Mouse (Mus musculus): ENCODE data around the gene Gabbr2. TPM values are rescaled to one million over a fixed set of nuclear protein-coding genes. Genes with fewer than 3 reads are reported as not detected.

The Gabbr2 gene
- polyA plus RNA-seq, 1 experiment: not detected

GRCm38 (mm10) chr4:46991959-46992316, 265 bp upstream of the Gabbr2 start:
- TF ChIP-seq POLR2A (IDR thresholded peaks at IDR 0.05; ENCODE audit: insufficient read depth, low read length) (no peak), CTCF (IDR thresholded peaks at IDR 0.05; ENCODE audit: low read depth, low read length) (no peak), EP300 (IDR thresholded peaks at IDR 0.05; ENCODE audit: insufficient read depth, low read depth, low read length) (no peak)
- Histone ChIP-seq H3K27ac (ENCODE audit: insufficient read depth, low read length) (no peak overlapping the region), H3K4me1 (ENCODE audit: control insufficient read depth, insufficient read depth, low read length) (no peaks in the 10 kb centered on the region), H3K36me3 (ENCODE audit: control insufficient read depth, insufficient read depth, low read length, poor library complexity, severe bottlenecking) (no peaks in the 10 kb centered on the region), H3K9me3 (replicated peaks; ENCODE audit: control insufficient read depth, insufficient read depth, low read length, poor library complexity, severe bottlenecking) (no peaks in the 10 kb centered on the region), H3K27me3 (ENCODE audit: control insufficient read depth, insufficient read depth, low read length, poor library complexity, severe bottlenecking) (peaks cover 11% of the 10 kb centered on the region), H3K9ac (ENCODE audit: low read depth, poor library complexity, severe bottlenecking) (peak overlapping the region; percentile 75), H3K4me3 (ENCODE audit: low read depth, low read length) (peak overlapping the region; percentile 62)

GRCm38 (mm10) chr4:46990281-46991015, 1.2 kb downstream of the Gabbr2 start:
- Histone ChIP-seq H3K36me3 (ENCODE audit: control insufficient read depth, insufficient read depth, low read length, poor library complexity, severe bottlenecking) (no peaks in the 10 kb centered on the region), H3K9ac (ENCODE audit: low read depth, poor library complexity, severe bottlenecking) (no peak overlapping the region), H3K4me3 (ENCODE audit: low read depth, low read length) (peak overlapping the region; percentile 28), H3K27me3 (ENCODE audit: control insufficient read depth, insufficient read depth, low read length, poor library complexity, severe bottlenecking) (peaks cover 11% of the 10 kb centered on the region), H3K4me1 (ENCODE audit: control insufficient read depth, insufficient read depth, low read length) (no peaks in the 10 kb centered on the region), H3K9me3 (replicated peaks; ENCODE audit: control insufficient read depth, insufficient read depth, low read length, poor library complexity, severe bottlenecking) (no peaks in the 10 kb centered on the region), H3K27ac (ENCODE audit: insufficient read depth, low read length) (no peak overlapping the region)
- no peak for TF ChIP-seq CTCF (IDR thresholded peaks at IDR 0.05; ENCODE audit: low read depth, low read length)
- TF ChIP-seq EP300 (IDR thresholded peaks at IDR 0.05; ENCODE audit: insufficient read depth, low read depth, low read length): no peak
- no peak for TF ChIP-seq POLR2A (IDR thresholded peaks at IDR 0.05; ENCODE audit: insufficient read depth, low read length)

- TF ChIP-seq CTCF (IDR thresholded peaks at IDR 0.05; ENCODE audit: low read depth, low read length) (peak; percentile 45), POLR2A (IDR thresholded peaks at IDR 0.05; ENCODE audit: insufficient read depth, low read length) (no peak)
- no peaks in the 10 kb centered on the region for H3K9me3 ChIP-seq (replicated peaks; ENCODE audit: control insufficient read depth, insufficient read depth, low read length, poor library complexity, severe bottlenecking)
- H3K4me1 ChIP-seq (ENCODE audit: control insufficient read depth, insufficient read depth, low read length): no peaks in the 10 kb centered on the region
- H3K4me3 ChIP-seq (ENCODE audit: low read depth, low read length): peak overlapping the region; percentile 28; the same call in 1 of the 2 replicates
- peaks cover 11% of the 10 kb centered on the region for H3K27me3 ChIP-seq (ENCODE audit: control insufficient read depth, insufficient read depth, low read length, poor library complexity, severe bottlenecking)
- H3K27ac ChIP-seq (ENCODE audit: insufficient read depth, low read length): no peak overlapping the region
- no peaks in the 10 kb centered on the region for H3K36me3 ChIP-seq (ENCODE audit: control insufficient read depth, insufficient read depth, low read length, poor library complexity, severe bottlenecking)
- H3K9ac ChIP-seq (ENCODE audit: low read depth, poor library complexity, severe bottlenecking): no peak overlapping the region
These were observed 1.8 kb downstream of the Gabbr2 start for GRCm38 (mm10) chr4:46989842-46990241.

- no peaks in the 10 kb centered on the region for H3K36me3 ChIP-seq (ENCODE audit: control insufficient read depth, insufficient read depth, low read length, poor library complexity, severe bottlenecking)
- H3K4me3 ChIP-seq (ENCODE audit: low read depth, low read length): no peak overlapping the region
- no peak overlapping the region for H3K9ac ChIP-seq (ENCODE audit: low read depth, poor library complexity, severe bottlenecking)
- TF ChIP-seq CTCF (IDR thresholded peaks at IDR 0.05; ENCODE audit: low read depth, low read length) (no peak), POLR2A (IDR thresholded peaks at IDR 0.05; ENCODE audit: insufficient read depth, low read length) (no peak), EP300 (IDR thresholded peaks at IDR 0.05; ENCODE audit: insufficient read depth, low read depth, low read length) (no peak)
- no peak overlapping the region for H3K27ac ChIP-seq (ENCODE audit: insufficient read depth, low read length)
- H3K9me3 ChIP-seq (replicated peaks; ENCODE audit: control insufficient read depth, insufficient read depth, low read length, poor library complexity, severe bottlenecking): no peaks in the 10 kb centered on the region
- no peaks in the 10 kb centered on the region for H3K4me1 ChIP-seq (ENCODE audit: control insufficient read depth, insufficient read depth, low read length)
- H3K27me3 ChIP-seq (ENCODE audit: control insufficient read depth, insufficient read depth, low read length, poor library complexity, severe bottlenecking): peaks cover 11% of the 10 kb centered on the region
These were observed 2.8 kb downstream of the Gabbr2 start for GRCm38 (mm10) chr4:46988824-46989223.

GRCm38 (mm10) chr4:46988257-46988656, 3.4 kb downstream of the Gabbr2 start:
- Histone ChIP-seq H3K27me3 (ENCODE audit: control insufficient read depth, insufficient read depth, low read length, poor library complexity, severe bottlenecking) (peaks cover 11% of the 10 kb centered on the region), H3K4me3 (ENCODE audit: low read depth, low read length) (no peak overlapping the region), H3K36me3 (ENCODE audit: control insufficient read depth, insufficient read depth, low read length, poor library complexity, severe bottlenecking) (no peaks in the 10 kb centered on the region), H3K9ac (ENCODE audit: low read depth, poor library complexity, severe bottlenecking) (no peak overlapping the region), H3K4me1 (ENCODE audit: control insufficient read depth, insufficient read depth, low read length) (no peaks in the 10 kb centered on the region), H3K9me3 (replicated peaks; ENCODE audit: control insufficient read depth, insufficient read depth, low read length, poor library complexity, severe bottlenecking) (no peaks in the 10 kb centered on the region), H3K27ac (ENCODE audit: insufficient read depth, low read length) (no peak overlapping the region)
- TF ChIP-seq POLR2A (IDR thresholded peaks at IDR 0.05; ENCODE audit: insufficient read depth, low read length) (no peak), CTCF (IDR thresholded peaks at IDR 0.05; ENCODE audit: low read depth, low read length) (no peak), EP300 (IDR thresholded peaks at IDR 0.05; ENCODE audit: insufficient read depth, low read depth, low read length) (no peak)

GRCm38 (mm10) chr4:46987809-46988208, 3.9 kb downstream of the Gabbr2 start:
- H3K36me3 ChIP-seq (ENCODE audit: control insufficient read depth, insufficient read depth, low read length, poor library complexity, severe bottlenecking): no peaks in the 10 kb centered on the region
- no peak overlapping the region for H3K9ac ChIP-seq (ENCODE audit: low read depth, poor library complexity, severe bottlenecking)
- TF ChIP-seq POLR2A (IDR thresholded peaks at IDR 0.05; ENCODE audit: insufficient read depth, low read length): no peak
- no peak for TF ChIP-seq CTCF (IDR thresholded peaks at IDR 0.05; ENCODE audit: low read depth, low read length)
- no peak for TF ChIP-seq EP300 (IDR thresholded peaks at IDR 0.05; ENCODE audit: insufficient read depth, low read depth, low read length)
- H3K4me3 ChIP-seq (ENCODE audit: low read depth, low read length): no peak overlapping the region
- H3K4me1 ChIP-seq (ENCODE audit: control insufficient read depth, insufficient read depth, low read length): no peaks in the 10 kb centered on the region
- H3K9me3 ChIP-seq (replicated peaks; ENCODE audit: control insufficient read depth, insufficient read depth, low read length, poor library complexity, severe bottlenecking): no peaks in the 10 kb centered on the region
- H3K27me3 ChIP-seq (ENCODE audit: control insufficient read depth, insufficient read depth, low read length, poor library complexity, severe bottlenecking): peaks cover 11% of the 10 kb centered on the region
- no peak overlapping the region for H3K27ac ChIP-seq (ENCODE audit: insufficient read depth, low read length)

All from ES-Bruce4 (cell line).